Mouse (Mus musculus) neutrophil, adult 5-6 weeks (primary cell): ENCODE measurements around the gene Nek11. TPM values are rescaled to one million over a fixed set of nuclear protein-coding genes. Genes with fewer than 3 reads are reported as not detected.

Experiments
- ATAC-seq: fragments of 151-379, 151-347 bp; 2 replicates; pipeline ENCODE4 v1.8.0; 2017; ENCODE audit warnings: mild to moderate bottlenecking, moderate TSS enrichment; ENCODE audit not compliant: insufficient number of reproducible peaks, poor library complexity, low FRiP score, severe bottlenecking; ENCODE audit errors: extremely low read depth
- total RNA-seq: library from RNA; stranded (forward); fragments of 200-1000 nt; gene quantifications from 2 replicates; pipeline ENCODE4 v1.2.3, GENCODE M21; 2017

Gene Nek11
- total RNA-seq = 0.23 TPM in 1 of 2 replicates, not detected in the other

GRCm38 (mm10) chr9:105395218-105395627, at the start of gene Nek11, which contains the start of gene Aste1:
Gene Nek11, minus strand, starts transcription at chr9:105395524.
Gene Aste1, plus strand, starts transcription at chr9:105395392.
- peak; percentile 98 for ATAC-seq

GRCm38 (mm10) chr9:105408549-105408948, 13.2 kb upstream of the Nek11 start:
- ATAC-seq = no peak

DNA sequence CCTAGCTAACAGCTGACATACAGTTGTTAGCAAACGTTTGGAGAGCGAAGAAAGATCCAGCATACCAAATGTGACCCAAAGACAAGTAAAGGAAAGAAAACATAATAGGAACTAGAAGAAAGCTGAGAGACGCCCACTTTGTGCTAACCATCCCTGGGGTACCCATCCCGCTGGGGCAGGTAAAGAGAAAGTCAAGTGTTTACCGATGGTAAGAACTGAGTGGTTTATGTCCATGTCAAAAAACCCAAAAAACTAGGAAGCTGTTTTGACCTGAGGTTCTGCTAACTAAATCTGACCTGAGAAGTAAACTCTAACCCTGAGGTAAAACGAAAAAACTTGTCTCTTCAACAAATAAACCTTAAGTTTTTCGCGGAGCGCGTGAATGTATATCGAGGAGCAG, 604 bp downstream of the Nek11 start:
- no peak for ATAC-seq

DNA sequence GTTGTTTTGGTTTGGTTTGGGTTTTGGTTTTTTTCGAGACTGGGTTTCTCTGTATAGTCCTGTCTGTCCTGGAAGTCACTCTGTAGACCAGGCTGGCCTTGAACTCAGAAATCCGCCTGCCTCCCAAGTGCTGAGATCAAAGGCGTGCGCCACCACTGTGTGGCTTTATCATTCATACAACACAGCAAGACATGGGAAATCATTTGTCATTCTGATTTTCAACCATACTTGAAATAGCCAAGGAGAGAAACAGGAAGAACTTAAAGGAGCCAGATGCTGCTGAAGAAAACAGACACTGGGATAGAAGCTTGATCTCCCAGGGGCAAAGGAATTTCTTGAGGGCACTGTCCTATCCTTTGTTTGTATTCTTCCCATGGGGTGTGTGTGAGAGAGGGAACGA, 4.7 kb downstream of the Nek11 start:
- no peak for ATAC-seq

DNA sequence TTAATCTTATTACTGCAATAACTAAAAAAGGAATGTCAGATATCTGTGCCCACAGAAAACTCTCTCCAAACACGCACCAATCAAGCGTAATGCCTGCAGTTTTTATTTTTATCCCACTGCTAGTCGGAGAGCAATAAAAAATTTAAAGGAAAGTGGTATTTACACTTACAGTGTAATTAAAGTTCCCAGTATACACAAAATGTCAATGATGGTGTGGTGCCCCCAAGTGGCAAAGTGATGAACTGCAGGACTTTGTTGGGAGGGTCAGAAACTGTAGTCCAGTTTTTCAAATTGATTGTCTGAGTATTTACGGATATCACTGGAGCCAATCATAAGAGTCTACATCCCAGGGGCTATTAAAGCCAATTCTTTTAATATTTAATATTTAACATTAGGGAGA, 6.0 kb downstream of the Nek11 start:
- ATAC-seq = peak; percentile 71

- no peak for ATAC-seq
Observed at GRCm38 (mm10) chr9:105387403-105387802, 7.9 kb downstream of the Nek11 start.

GRCm38 (mm10) chr9:105379533-105380145, 15.7 kb downstream of the Nek11 start:
- no peak for ATAC-seq

- ATAC-seq = no peak
Observed at GRCm38 (mm10) chr9:105377622-105378021, 17.7 kb downstream of the Nek11 start.

DNA sequence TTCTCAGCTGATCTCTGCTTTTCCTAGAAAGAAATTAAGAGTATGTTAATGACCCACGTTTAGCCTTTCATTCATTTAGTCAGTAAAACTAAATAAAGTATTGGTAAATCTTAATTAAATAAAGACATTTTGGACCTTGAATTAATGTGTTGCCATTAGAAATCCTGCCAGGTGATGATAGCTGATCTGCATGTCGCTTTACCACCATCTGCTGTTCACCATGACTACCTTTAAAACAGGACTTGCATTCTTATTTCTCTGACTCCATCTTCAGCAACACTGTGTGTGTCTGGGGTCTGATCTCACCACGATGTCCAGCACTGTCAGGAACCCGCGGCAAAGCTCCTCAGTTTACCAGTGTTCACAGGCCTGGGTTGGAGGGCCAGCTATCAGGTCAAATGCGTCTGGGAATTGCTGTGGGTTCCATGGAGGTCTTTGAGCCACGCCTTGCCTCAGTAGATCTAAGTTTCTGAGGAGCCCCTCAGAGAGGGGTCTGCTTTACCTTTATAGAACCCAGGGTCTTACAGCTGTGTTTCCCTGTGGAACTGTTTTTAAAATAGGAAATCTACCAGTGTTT, 18.3 kb downstream of the Nek11 start:
- ATAC-seq = no peak

GRCm38 (mm10) chr9:105376411-105376810, 18.9 kb downstream of the Nek11 start:
- ATAC-seq = no peak

- no peak for ATAC-seq
Observed at GRCm38 (mm10) chr9:105374361-105374760, 21.0 kb downstream of the Nek11 start.

- peak; percentile 85 for ATAC-seq
Observed at GRCm38 (mm10) chr9:105368605-105369004, 26.7 kb downstream of the Nek11 start.

GRCm38 (mm10) chr9:105366199-105366598, 29.1 kb downstream of the Nek11 start:
- ATAC-seq = no peak

- ATAC-seq = no peak
Observed at GRCm38 (mm10) chr9:105363520-105364231, 31.6 kb downstream of the Nek11 start.

GRCm38 (mm10) chr9:105362181-105362580, 33.1 kb downstream of the Nek11 start:
- ATAC-seq = no peak

GRCm38 (mm10) chr9:105349034-105349433, 46.3 kb downstream of the Nek11 start:
- no peak for ATAC-seq

DNA sequence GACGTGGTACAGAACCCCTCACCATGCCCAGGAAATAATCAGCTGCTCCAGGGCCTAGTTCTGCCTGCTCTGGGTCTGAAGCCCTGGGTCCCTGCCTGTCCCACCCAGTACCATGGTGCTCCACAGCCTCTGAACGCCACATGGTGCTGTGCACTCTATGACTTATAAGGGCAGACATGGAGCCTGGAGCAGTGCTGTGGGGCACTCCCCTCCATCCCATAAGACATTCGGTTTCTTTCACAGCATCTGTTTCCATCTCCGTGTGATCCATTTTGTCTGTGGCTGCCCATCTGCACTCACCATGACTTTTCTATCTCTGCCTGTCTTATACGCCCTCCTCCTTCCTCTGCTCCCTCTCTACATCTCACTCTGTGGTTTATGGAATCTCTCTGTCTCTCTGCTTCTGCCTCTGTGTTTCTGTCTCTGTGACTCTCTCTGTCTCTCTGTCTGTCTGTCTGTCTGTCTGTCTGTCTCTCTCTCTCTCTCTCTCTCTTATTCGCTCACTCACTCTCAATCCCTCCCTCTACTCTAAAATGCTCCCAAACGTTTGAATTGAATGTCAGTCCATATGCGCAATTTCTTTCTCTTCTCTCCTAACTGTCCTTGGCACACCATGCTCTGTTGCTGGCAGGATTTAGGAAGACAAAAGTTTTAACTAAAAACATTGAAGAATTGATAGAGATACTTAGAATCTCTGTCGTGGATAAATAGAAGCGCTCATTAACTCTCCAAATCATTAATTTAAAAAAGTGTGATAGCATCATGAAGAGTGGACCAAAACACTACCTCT, 46.9 kb downstream of the Nek11 start:
- ATAC-seq = no peak

- no peak for ATAC-seq
Observed at GRCm38 (mm10) chr9:105342994-105343656, 52.2 kb downstream of the Nek11 start.

- ATAC-seq = no peak
Observed at GRCm38 (mm10) chr9:105342565-105342964, 52.8 kb downstream of the Nek11 start.
